Mouse (Mus musculus) E14TG2a.4 (cell line): ENCODE results near the gene Zfp119b.
"Not testable (repeated sequence)": the region's sequence is repeated elsewhere in the genome, so short reads cannot be mapped to it uniquely, and the experiment has no call there.

Source experiments
- H3K27me3 ChIP-seq: 2 replicates; pipeline ENCODE4 v1.6.1; 2014; ENCODE audit warnings: low read length, control low read depth; ENCODE audit not compliant: insufficient read depth
- H3K36me3 ChIP-seq: 2 replicates; pipeline ENCODE4 v1.6.1; 2014; ENCODE audit warnings: low read length, control low read depth; ENCODE audit not compliant: insufficient read depth
- H3K4me1 ChIP-seq: replicated peaks from 2 replicates; pipeline ENCODE4 v1.6.1; 2014; ENCODE audit warnings: low read depth, low read length, control low read depth
- H3K4me3 ChIP-seq: replicated peaks from 2 replicates; pipeline ENCODE4 v1.5.1; 2014; ENCODE audit warnings: mild to moderate bottlenecking, low read length
- H3K9me3 ChIP-seq: 2 replicates; pipeline ENCODE4 v1.6.1; 2014; ENCODE audit warnings: low read length, control low read depth
- CTCF ChIP-seq: conservative IDR thresholded peaks from 2 replicates; pipeline ENCODE4 v1.5.1; 2014; ENCODE audit warnings: low read length
- NANOG ChIP-seq: IDR thresholded peaks from 2 replicates; pipeline ENCODE4 v1.6.1; 2014; ENCODE audit warnings: borderline replicate concordance, low read length, mixed read lengths
- POU5F1 ChIP-seq: IDR thresholded peaks from 2 replicates; pipeline ENCODE4 v1.6.1; 2014; ENCODE audit warnings: low read length, borderline replicate concordance

Gene Zfp119b

GRCm38 (mm10) chr17:55953751-55954150, 4.5 kb upstream of the Zfp119b start:
- no peak for TF ChIP-seq NANOG
- TF ChIP-seq CTCF, result no peak
- no peak for TF ChIP-seq POU5F1
- no peaks in the 10 kb centered on the region; the same call in 1 of the 2 replicates for H3K36me3 ChIP-seq

GRCm38 (mm10) chr17:55952447-55953027, 3.2 kb upstream of the Zfp119b start, which contains the start of gene Ebi3:
Gene Ebi3, plus strand, starts transcription at chr17:55952640.
- TF ChIP-seq NANOG (no peak), CTCF (no peak)
- Histone ChIP-seq H3K9me3 (no peaks in the 10 kb centered on the region), H3K36me3 (no peaks in the 10 kb centered on the region; the same call in 1 of the 2 replicates), H3K4me1 (peaks cover 83% of the 10 kb centered on the region), H3K27me3 (no peaks in the 10 kb centered on the region), H3K4me3 (peak within 1 kb of the TSS; percentile 63)

More at GRCm38 (mm10) chr17:55953751-55954150, 4.5 kb upstream of the Zfp119b start:
- Histone ChIP-seq H3K9me3 (no peaks in the 10 kb centered on the region), H3K4me3 (peak overlapping the region; percentile 70), H3K4me1 (peaks cover 90% of the 10 kb centered on the region), H3K27me3 (no peaks in the 10 kb centered on the region)

GRCm38 (mm10) chr17:55952041-55952440, 2.7 kb upstream of the Zfp119b start:
- Histone ChIP-seq H3K4me1 (peaks cover 79% of the 10 kb centered on the region), H3K36me3 (no peaks in the 10 kb centered on the region), H3K4me3 (peak overlapping the region; percentile 52), H3K27me3 (no peaks in the 10 kb centered on the region), H3K9me3 (no peaks in the 10 kb centered on the region)
- TF ChIP-seq NANOG (peak; percentile 34; the same call in 1 of the 2 replicates), POU5F1 (peak; percentile 99), CTCF (no peak)

- TF ChIP-seq CTCF, result no peak
- no peak for TF ChIP-seq NANOG
- Histone ChIP-seq H3K36me3 (no peaks in the 10 kb centered on the region), H3K4me3 (peak overlapping the region; percentile 63)
Observed at GRCm38 (mm10) chr17:55950601-55951000, 1.3 kb upstream of the Zfp119b start.

GRCm38 (mm10) chr17:55948647-55949046, 653 bp downstream of the Zfp119b start:
- no peaks in the 10 kb centered on the region; the same call in 1 of the 2 replicates for H3K36me3 ChIP-seq
- peaks cover 63% of the 10 kb centered on the region for H3K4me1 ChIP-seq
- no peaks in the 10 kb centered on the region for H3K9me3 ChIP-seq
- no peak for TF ChIP-seq POU5F1
- TF ChIP-seq CTCF, result no peak
- no peak for TF ChIP-seq NANOG
- no peak overlapping the region for H3K4me3 ChIP-seq
- H3K27me3 ChIP-seq, result no peaks in the 10 kb centered on the region

More at GRCm38 (mm10) chr17:55950601-55951000, 1.3 kb upstream of the Zfp119b start:
- Histone ChIP-seq H3K27me3 (no peaks in the 10 kb centered on the region), H3K4me1 (peaks cover 73% of the 10 kb centered on the region), H3K9me3 (no peaks in the 10 kb centered on the region)

- Histone ChIP-seq H3K4me1 (peaks cover 39% of the 10 kb centered on the region), H3K27me3 (no peaks in the 10 kb centered on the region), H3K36me3 (peaks cover 6% of the 10 kb centered on the region), H3K4me3 (peak overlapping the region; percentile 85), H3K9me3 (no peaks in the 10 kb centered on the region)
- no peak for TF ChIP-seq CTCF
- no peak for TF ChIP-seq POU5F1
Observed at GRCm38 (mm10) chr17:55945696-55946095, 3.6 kb downstream of the Zfp119b start.

GRCm38 (mm10) chr17:55944866-55945682, 4.2 kb downstream of the Zfp119b start:
- H3K36me3 ChIP-seq, result peaks cover 10% of the 10 kb centered on the region

GRCm38 (mm10) chr17:55944387-55944865, 4.9 kb downstream of the Zfp119b start:
- not testable (repeated sequence) for H3K27me3 ChIP-seq

More at GRCm38 (mm10) chr17:55944866-55945682, 4.2 kb downstream of the Zfp119b start:
- H3K27me3 ChIP-seq, H3K9me3 ChIP-seq: not testable (repeated sequence)
- H3K4me1 ChIP-seq, result peaks cover 33% of the 10 kb centered on the region
- H3K4me3 ChIP-seq, result peak overlapping the region; percentile 85

More at GRCm38 (mm10) chr17:55944387-55944865, 4.9 kb downstream of the Zfp119b start:
- Histone ChIP-seq H3K36me3 (peaks cover 14% of the 10 kb centered on the region), H3K4me3 (peak overlapping the region; percentile 85), H3K4me1 (peaks cover 26% of the 10 kb centered on the region)
- H3K9me3 ChIP-seq, result not testable (repeated sequence)
